Mouse (Mus musculus) 3134 (cell line): ENCODE results near the gene Afap1l2.

Experiments used
- DNase-seq: peaks from one replicate; pipeline ENCODE4 v3.0.0-alpha.2; 2011; ENCODE audit warnings: low spot score; ENCODE audit not compliant: insufficient read length; ENCODE audit errors: extremely low read depth

Gene Afap1l2

DNA sequence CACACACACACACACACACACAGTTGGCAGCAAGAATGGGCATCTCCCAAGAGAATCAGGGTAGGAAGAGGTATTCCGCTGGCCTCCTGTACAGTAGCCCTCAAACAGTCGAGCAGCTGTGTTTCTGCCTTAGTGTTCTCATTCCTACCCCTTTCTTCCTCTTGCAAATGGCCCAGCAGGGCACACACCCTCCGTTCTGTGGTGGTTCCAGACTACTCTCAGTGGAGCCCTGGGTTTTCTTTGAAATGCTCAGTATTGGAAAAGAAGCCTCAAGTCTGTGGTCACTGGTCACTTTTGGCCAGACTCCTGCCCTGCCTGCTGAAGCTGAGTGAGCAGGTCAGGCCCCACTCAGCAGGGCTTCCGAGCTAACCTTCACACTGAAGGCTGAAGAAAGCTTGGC, 1.6 kb upstream of the Afap1l2 start:
- peak; percentile 57 for DNase-seq

DNA sequence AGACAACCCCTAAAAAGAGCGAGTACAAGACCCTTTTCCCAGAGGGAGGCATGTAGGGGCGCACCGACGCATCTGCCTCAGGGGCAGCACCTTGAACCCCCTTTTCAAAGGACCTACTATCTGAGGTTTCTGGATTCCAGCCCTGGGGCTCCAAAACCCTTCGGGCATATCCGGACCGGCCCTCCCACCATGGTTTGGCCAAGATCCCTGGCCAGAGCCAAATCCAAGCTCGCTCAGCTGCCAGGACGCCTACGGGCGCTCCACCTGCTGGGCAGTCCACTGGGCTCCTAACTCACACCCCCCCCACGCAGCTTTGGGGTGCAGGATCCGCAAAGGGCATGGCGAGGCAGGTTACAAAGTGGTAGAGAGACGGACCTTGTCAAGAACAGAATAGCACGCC, 737 bp downstream of the Afap1l2 start:
- DNase-seq, result peak; percentile 83

DNA sequence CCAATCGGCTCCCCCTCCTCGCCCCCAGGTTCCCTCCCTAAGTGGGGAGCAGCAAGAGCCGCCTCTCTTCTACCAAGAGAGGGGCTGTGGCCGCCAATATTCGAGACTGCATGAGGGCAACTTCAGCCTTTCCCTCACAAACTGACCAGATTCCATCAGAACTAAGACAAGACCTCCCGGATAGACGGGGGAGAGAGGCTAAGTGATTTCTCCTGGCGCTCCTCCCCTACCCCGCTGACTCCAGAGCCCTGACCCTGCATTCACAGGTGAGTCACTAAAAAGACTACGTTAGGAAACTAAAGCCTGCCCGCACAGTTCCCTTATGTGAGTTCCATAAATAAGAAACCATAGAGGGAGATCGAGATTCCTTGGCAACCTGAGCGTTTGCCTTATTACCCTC, 1.2 kb downstream of the Afap1l2 start:
- DNase-seq, result no peak

DNA sequence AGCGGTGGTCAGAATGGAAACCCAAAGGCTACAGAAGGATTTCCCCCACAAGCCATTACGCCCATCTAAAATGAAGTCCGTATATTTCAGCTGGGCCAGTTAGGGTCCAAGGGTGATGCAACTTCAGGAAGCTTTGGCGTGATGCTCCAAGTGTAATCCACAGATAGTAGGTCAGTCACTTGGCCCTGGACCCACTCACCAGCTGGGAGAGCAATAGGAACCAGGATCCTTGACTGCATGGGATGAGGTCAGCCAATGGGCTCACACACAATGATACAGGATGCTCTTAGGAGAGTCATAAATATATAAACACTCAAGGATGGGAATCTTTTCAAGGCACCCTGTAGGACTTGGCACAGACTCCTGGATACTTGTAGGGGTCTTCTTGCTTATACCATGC, 3.0 kb downstream of the Afap1l2 start:
- no peak for DNase-seq

DNA sequence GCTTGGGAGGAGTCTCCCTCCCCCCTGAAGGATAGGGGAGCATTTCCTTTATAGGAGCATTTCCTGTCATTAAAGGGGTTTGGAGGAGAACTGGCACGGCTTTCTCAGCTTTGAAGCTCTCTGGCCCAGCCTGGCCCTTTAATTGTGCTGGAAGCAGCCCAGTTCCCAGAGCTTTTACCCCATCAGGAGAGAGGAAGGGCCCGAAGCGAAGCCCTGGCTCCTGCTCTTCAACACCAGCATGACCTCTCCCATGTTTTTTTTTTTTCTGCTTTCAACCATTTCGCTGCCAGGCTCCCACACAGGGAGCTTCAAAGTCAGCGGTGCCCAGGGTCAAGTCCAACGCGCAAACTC, 4.6 kb downstream of the Afap1l2 start:
- no peak for DNase-seq

DNA sequence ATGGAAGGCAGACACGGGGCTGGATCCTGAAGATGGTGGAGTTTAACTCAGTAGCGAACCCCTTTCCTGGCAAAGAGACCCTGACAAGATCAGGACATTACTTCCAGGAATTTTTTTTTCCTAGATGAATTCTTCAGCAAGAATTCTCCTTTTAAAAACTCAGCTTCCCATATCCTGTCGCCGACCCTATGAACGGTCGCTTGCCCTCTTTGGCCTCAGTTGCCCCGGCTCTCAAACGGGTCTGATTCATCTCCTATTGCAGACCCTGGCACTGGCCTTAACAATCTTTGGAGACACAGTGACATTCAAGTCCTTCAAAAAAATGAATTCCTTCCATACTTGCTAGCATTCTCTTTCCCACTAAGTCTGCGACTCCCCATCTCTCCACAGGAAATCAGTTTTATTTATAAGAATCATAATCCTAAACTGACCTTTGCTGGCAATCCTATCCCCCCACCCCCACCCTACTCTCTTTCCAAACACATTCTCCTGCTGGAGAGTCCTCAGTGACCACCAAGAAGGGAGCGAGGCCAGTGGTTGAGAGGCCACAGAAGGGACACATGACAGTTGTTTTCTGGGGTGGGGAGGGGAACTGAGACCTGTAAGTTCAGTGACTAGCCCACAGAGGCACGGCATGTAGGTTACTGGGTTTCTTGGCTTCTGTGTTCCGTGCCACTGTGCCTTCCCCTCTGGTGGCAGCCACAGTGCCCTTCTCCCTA, 5.1 kb downstream of the Afap1l2 start:
- DNase-seq, result no peak

DNA sequence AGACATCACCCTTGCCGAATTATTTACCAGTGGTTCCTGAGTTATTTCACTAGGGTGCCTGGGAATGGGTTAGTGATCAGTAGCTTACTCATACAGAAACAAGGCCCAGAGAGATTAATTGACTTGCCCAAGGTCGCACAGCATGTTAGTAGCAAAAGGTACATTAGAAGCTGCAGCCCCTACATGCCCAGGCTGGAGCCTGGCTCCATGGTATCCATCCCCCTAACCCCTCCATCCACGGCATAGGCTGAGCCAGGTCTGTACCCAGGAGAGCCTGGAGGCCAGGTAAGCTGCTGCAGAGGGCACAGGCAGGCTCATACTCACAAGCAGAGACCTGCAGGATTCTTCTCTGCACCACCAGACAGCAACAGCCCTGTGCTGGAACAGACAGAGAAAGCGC, 6.1 kb downstream of the Afap1l2 start:
- no peak for DNase-seq

DNA sequence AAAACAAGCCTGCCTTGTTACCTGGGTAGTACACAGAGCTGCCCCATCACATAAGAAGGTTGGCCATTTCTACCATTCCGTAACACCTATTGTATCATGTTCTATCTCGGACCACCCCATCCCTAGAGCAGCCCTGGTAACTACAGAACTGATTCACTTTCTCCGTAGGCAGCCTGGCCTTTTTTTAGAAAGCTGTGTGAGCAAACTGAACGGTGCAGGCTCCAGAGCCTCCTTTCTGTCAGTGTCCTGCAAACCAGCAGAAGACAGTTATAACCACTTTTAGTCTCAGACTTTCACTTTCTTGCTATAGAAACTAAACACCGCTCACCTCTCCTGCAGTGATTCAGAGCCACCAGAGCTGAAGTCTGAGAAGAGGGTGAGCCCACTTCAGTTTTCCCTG, 7.4 kb downstream of the Afap1l2 start:
- DNase-seq, result no peak

DNA sequence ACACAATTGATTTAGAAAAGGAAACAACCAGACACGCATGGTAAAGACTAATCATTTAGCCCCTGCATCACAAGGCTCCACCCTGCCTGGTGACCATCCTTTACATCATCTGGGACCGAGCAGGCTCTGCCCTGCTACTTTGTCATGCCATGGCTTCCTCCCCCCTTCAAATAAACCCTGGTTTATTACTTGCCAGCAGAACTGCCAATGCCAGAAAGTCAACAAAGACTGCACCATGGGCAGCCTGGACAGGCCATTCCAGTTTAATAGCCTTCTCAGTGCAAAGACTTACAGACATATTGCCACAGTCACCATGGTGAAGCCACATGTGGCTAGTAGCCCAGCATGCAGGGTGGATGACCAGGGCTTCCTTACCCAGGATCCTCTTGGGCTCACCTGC, 8.2 kb downstream of the Afap1l2 start:
- no peak for DNase-seq

DNA sequence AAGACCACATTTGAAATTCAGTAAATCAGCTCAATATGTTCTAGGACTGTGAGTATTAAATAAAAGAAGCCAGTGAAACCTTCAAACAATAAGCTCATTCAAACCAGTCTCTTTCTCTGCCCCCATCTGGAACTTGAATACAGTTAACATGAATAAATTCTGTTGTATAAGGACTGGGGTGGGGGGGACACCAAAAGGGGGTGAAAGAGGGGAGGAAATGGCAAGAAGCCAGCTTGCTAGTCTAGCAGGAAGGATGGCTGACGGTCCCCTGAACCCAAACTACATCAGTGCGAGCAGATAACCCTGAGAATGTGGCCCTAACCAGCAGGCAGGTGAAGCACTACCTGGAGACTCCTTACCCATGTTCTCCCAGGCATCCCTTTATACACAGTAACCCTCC, 9.1 kb downstream of the Afap1l2 start:
- DNase-seq, result no peak

DNA sequence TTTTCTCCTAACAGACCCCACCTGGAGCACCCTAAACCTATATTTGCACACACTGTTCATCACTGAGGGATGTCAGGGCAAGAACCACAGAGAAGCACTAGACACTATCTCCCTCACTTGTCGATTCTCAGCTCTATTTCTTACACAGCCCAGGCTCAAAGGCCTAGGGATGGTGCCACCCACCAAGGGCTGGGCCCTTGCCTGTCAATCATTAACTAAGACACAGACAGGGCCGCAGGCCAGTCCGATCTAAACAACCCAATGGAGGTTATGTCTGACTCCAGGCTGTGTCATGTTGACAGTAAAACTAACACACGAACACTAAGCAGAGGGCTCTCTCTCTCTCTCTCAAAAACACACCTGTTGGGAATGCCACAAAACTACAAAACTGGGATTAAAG, 9.7 kb downstream of the Afap1l2 start:
- no peak for DNase-seq

DNA sequence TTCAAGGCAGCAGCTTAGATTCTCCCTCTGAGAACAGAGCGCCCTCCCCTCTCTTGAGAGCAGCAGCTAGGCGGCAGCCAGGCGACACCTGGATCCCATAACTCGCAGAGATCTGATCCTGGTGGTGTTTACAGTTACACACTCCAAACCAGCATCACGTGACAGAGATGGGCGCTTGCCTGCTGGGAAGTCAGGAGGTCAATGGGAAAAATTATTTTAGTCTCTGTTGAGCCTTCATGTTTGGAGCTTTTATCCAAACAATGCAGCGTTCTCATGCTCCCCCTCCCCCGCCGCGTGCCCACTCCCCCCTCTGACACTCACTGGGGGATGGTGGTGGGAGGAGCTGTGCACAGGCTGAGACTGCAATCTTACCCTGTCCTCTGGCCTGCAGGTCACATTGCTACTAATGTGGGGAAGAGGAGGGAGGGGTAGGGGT, 10.8 kb downstream of the Afap1l2 start:
- peak; percentile 65 for DNase-seq

DNA sequence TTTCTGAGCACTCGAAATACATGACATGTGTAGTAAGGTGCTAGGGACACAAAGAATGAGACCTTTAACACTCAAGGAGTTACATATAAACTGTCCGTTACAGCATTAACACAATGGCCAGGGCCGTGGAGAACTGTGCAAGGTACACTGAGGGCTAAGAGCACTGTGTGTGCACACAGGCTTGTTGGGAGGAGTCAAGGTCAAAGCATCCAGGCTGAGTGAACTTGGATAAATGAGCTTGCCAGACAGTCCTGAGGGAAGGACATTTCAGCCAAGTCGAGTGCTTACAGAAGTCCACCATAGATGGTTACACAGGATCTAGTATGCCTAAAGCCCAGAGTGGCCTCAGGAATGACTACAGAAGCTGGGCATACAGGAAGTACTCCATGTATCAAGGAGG, 12.6 kb downstream of the Afap1l2 start:
- DNase-seq, result no peak

DNA sequence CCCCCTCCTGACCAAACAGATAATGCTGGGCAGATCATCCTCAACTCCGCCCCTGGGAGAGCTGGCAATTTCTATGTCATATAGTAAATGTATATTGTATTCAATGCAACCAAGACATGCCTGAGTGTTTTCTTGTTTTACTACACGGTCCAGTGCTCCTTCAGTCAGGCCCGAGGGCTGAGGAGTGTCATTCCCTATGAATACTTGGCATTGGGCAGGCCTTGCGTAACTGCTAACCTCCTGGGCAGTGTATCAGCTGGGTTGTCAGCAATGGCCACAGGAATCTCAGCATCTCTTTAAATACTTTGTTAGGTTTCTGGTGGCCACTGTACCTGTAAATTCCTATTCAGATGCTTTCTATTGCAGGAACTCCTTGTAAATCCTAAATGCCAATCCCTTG, 13.4 kb downstream of the Afap1l2 start:
- DNase-seq, result peak; percentile 55

DNA sequence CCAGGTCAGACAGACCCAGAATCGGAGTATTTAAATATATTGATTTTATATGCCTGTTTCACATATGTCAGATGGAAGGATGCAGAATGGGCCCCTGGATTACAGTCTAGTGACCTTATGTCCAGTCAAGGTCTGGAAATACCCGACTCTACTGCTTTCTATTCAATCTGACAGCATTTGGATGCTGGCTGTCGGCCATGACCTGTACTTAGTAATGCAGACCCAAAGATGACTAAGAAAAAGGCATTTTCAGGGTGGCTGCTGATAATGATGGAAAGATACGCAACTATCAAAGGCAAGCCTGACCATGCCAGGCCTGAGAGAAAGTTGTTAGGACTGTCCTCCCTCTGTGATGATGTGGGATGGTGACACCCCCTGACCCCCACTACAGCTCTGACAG, 14.3 kb downstream of the Afap1l2 start:
- DNase-seq, result no peak

DNA sequence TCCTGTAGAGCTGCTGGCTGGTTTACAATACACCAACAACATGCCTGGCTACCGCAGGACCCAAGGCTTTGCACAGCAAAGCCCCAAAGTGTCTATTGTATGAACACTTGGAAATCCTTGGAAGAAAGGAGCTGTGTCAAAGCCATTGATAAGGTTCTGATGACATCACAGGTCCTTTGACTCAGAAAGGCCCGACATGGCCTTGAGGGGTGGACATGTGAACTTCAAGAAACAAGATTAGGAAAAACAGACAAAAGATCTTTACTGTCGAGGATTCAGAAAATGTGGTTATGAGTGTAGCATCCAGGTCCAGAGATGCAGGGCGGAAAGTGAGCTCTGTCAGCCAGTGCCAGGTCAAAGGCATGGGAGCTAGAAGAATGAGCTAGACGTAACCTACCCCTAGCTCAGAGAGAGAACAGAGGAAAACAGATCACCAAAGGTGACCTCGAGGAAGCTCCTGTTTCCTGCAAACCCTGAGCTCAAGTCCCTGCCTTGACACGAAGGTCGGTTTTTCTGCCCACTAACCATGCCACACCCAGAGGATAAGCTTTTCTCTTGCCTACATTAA, 15.0 kb downstream of the Afap1l2 start:
- no peak for DNase-seq

DNA sequence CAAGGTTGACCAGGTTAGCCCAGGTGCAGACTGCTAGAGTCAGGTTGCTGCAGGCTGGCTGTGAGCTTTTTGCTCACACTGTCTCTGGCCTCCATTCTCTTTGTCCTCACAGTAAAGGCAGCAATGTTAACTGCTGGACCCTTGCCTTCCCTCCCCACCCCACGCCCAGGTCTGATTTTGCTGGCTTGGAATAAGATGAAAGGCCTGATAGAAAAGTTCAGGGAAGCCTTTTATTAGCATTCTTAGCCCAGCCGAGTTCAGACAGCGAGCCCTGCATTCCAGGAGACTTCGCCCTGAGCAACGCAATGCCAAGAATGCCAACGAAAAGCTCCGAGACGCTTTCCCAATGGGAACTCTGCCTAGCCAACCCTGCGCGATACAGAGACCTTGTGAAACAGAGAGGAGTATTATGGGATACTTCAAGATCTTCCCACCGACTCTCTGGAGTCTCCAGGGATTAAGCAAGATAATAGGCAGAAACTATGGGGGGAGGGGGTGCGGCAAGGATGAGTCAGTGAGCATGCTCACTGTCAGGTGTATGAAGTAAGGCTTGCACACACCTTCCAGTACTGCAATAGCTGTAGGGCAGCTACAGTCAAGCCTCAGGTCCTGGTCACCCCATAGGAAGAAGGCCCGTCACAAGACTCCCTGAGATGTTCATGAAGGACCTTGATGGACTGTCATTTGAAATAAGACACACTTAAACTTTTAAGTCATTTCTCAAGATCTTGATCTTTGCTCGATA, 17.5 kb downstream of the Afap1l2 start:
- DNase-seq, result peak; percentile 51

DNA sequence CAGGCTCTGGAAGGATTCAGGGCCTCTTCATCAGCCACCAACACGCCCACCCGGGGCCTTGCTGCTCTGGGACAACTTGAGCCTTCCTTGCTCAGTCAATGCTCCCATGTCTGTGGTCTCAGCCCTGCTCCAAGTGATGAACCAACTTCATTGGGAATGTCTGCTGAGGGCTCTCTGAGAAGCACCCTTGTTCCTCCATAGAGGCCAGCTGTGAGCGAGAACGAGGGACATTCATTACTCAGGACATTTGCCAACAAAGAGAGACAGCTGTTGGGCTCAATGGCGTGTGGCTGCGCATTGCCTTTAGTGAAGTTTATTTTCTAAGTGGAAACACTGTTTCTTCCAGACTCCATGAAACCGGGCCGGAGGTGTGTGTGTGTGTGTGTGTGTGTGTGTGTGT, 18.9 kb downstream of the Afap1l2 start:
- no peak for DNase-seq

DNA sequence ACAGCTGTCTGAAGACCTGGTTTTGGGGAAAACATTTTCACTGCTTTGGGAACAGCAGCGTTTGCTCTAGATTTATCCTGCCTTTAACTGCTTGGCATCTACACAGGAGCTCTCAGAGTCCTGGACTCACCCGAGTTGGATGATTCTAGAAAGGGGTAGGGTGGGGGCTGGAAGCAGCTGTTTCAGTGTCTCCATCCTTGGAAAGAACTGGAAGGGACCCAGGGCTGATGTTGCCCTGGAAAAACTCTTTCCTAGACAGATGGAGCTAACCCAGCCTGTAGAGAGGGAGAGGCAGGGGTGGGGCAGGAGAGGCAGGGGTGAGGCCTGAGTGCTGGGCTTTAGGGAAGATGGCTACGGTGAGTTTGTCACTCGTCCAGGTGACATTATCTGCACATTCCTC, 23.8 kb downstream of the Afap1l2 start:
- no peak for DNase-seq

DNA sequence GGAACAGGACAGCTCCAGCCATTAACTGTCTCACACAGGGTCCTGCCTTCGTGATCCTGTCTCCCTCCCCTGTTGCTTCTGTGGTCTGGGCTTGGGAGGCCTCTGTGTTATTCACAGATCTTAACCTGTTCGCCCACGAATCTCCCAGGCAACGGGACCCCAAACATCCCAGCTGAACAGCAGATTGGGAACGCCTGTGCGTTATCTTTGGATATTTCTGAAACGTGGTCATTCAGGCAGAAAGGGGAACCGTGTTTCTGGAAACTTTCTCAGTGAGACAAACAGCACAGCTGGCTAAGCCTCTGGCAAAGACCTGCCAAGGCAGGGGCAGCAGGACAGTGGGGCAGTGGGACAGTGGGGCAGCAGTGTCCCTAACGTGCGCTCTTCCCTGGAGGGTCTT, 24.3 kb downstream of the Afap1l2 start:
- no peak for DNase-seq

DNA sequence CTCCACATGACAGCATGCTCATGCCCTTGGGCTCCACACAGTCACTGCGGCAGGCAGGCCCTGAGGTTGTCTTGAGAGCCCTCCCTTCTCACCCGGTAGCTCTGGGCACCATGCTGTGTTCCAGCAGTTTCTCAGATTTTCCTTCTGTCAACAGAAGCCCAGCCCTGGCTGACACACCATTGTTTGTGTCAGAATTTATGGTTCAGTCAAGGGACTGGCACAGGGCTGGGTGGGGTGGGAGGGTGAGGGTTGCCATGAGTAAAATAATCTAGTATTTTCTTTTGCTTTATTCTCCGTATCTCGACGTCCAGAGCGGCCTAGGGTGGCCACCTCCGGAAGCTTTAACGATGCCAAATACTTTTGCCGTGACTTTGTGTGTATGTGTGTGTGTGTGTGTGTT, 26.3 kb downstream of the Afap1l2 start:
- DNase-seq, result no peak

DNA sequence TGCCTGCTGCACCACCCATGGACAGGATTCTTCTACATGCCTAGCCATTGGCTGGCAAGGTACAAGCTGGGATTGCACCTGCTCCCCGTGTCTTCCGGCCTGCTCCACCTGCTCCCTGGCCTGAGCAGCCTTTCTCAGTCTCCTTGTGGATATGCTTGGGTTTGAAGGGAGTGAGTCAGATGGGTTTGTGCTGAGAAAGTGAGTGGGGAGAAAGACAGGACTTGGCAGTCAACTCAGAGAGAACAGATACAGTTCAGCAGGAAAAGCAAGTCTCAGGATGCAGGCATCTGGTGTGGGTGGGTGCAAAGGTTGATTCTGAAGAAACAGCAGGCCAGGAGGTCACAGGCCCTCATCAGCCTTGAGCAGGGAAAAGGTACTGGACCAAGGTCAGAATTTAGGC, 27.2 kb downstream of the Afap1l2 start:
- DNase-seq, result no peak
